Comparison of ENCODE assay signal across 30 mouse cellular contexts in genomic region chr1:55668622-55669237, GRCm38 (mm10).
DNase-seq lines count a peak whose midpoint lies in the region; ATAC-seq and TF ChIP-seq lines count a peak whose summit lies in the region.
"Had no signal": no experiment of that assay in that cellular context is flagged by ENCODE, and none has a peak within 500 bp of the region (broad histone marks: within the 10 kb centered on the region; RNA-seq: fewer than 3 reads in every experiment).

No protein-coding gene starts in this region.

- peak; percentile 30 to 77 for DNase-seq in layer of hippocampus, adult 18-20 months (ENCODE audit: low spot score in 2 of 2)
- no peak for DNase-seq in layer of hippocampus, postnatal 25 days (ENCODE audit: extremely low spot score in 1 of 2, low spot score in 1 of 2)
- peak; percentile 6 for DNase-seq in lung, postnatal 0 days (ENCODE audit: low spot score)
- no peak for DNase-seq in lung, postnatal 10 days
- DNase-seq in brain, embryonic 14.5 days (ENCODE audit: low read depth): peak; percentile 57
- peak; percentile 20 for DNase-seq in forebrain, postnatal 0 days
- DNase-seq in cerebellum, postnatal 4 days (ENCODE audit: low spot score in 2 of 2): no peak
- DNase-seq: adrenal gland, postnatal 25 days; B cell, adult 2 months; cerebellum, adult 2 months; cerebellum, postnatal 14 days; gastrocnemius, postnatal 25 days; heart, adult 11 months; kidney, adult 8-10 months; kidney, postnatal 10 days; right cerebral cortex, adult 18-20 months; spleen, adult 18-20 months; thymus, postnatal 14 days had no signal

- 35% methylated on average over 4 of the region's 4 CpGs for WGBS in lung, postnatal 0 days
- WGBS in forebrain, postnatal 0 days: 19% methylated on average over 4 of the region's 4 CpGs

- peak; percentile 32; the same call in 1 of the 2 replicates for ATAC-seq in lung, postnatal 0 days
- ATAC-seq in forebrain, postnatal 0 days: no peak; the same call in 1 of the 2 replicates
- ATAC-seq: hindbrain, postnatal 0 days; intestine, embryonic 15.5 days had no signal

- no peaks in the 10 kb centered on the region for H3K9me3 ChIP-seq in lung, postnatal 0 days (ENCODE audit: low read length)
- H3K9me3 ChIP-seq in forebrain, postnatal 0 days (ENCODE audit: low read length): no peaks in the 10 kb centered on the region
- H3K9me3 ChIP-seq: embryonic facial prominence, embryonic 10.5 days; embryonic facial prominence, embryonic 15.5 days; heart, embryonic 10.5 days; heart, embryonic 15.5 days; intestine, embryonic 15.5 days; limb, embryonic 12.5 days; liver, embryonic 15.5 days; midbrain, embryonic 12.5 days; neural tube, embryonic 12.5 days had no signal

- TF ChIP-seq CTCF in lung, postnatal 0 days (IDR thresholded peaks at IDR 0.05): no peak
- TF ChIP-seq CTCF in brain, embryonic 14.5 days (IDR thresholded peaks at IDR 0.05; ENCODE audit: borderline replicate concordance, extremely low read depth, insufficient read depth, insufficient read length): no peak
- TF ChIP-seq CTCF in forebrain, postnatal 0 days (IDR thresholded peaks at IDR 0.05; ENCODE audit: low read depth): no peak

- H3K27ac ChIP-seq in lung, postnatal 0 days (ENCODE audit: low read length): no peak overlapping the region
- 0 out of 2 replicates have a peak overlapping the region, but pooled peaks have one; percentile 15 for H3K27ac ChIP-seq in forebrain, postnatal 0 days (ENCODE audit: low read depth, low read length)
- H3K27ac ChIP-seq: embryonic facial prominence, embryonic 10.5 days; embryonic facial prominence, embryonic 15.5 days; heart, embryonic 10.5 days; heart, embryonic 15.5 days; hindbrain, postnatal 0 days; intestine, embryonic 15.5 days; left cerebral cortex, adult 2 months; limb, embryonic 12.5 days; liver, embryonic 15.5 days; midbrain, embryonic 12.5 days; neural tube, embryonic 12.5 days had no signal

- no peaks in the 10 kb centered on the region for H3K4me1 ChIP-seq in lung, postnatal 0 days (ENCODE audit: insufficient read depth, low read depth, low read length)
- H3K4me1 ChIP-seq in forebrain, postnatal 0 days (ENCODE audit: insufficient read depth): peaks cover 21% of the 10 kb centered on the region
- H3K4me1 ChIP-seq: embryonic facial prominence, embryonic 15.5 days; heart, embryonic 15.5 days; intestine, embryonic 15.5 days; limb, embryonic 12.5 days; liver, embryonic 15.5 days had no signal

- no peak for TF ChIP-seq EP300 in lung, postnatal 0 days (IDR thresholded peaks at IDR 0.05)

- no peak for TF ChIP-seq POLR2A in brain, embryonic 14.5 days (IDR thresholded peaks at IDR 0.05; ENCODE audit: borderline replicate concordance, extremely low read depth, insufficient read depth, insufficient read length, poor library complexity, severe bottlenecking)

- no peaks in the 10 kb centered on the region for H3K36me3 ChIP-seq in lung, postnatal 0 days (ENCODE audit: insufficient read depth, low read length)
- no peaks in the 10 kb centered on the region for H3K36me3 ChIP-seq in forebrain, postnatal 0 days (ENCODE audit: insufficient read depth)
- H3K36me3 ChIP-seq: embryonic facial prominence, embryonic 10.5 days; embryonic facial prominence, embryonic 15.5 days; heart, embryonic 10.5 days; heart, embryonic 15.5 days; intestine, embryonic 15.5 days; limb, embryonic 12.5 days; liver, embryonic 15.5 days; midbrain, embryonic 12.5 days; neural tube, embryonic 12.5 days had no signal

- H3K4me3 ChIP-seq in lung, postnatal 0 days (ENCODE audit: low read depth, low read length): no peak overlapping the region
- no peak overlapping the region for H3K4me3 ChIP-seq in forebrain, postnatal 0 days (ENCODE audit: low read depth, low read length)
- H3K4me3 ChIP-seq: embryonic facial prominence, embryonic 10.5 days; embryonic facial prominence, embryonic 15.5 days; heart, embryonic 10.5 days; heart, embryonic 15.5 days; intestine, embryonic 15.5 days; left cerebral cortex, adult 2 months; limb, embryonic 12.5 days; liver, embryonic 15.5 days; midbrain, embryonic 12.5 days; myocyte; neural tube, embryonic 12.5 days had no signal

- H3K4me2 ChIP-seq in lung, postnatal 0 days (replicated peaks; ENCODE audit: low read depth, low read length): no peak overlapping the region
- no peak overlapping the region for H3K4me2 ChIP-seq in forebrain, postnatal 0 days (ENCODE audit: low read depth)
- H3K4me2 ChIP-seq: embryonic facial prominence, embryonic 15.5 days; heart, embryonic 15.5 days; intestine, embryonic 15.5 days; limb, embryonic 12.5 days; liver, embryonic 15.5 days; midbrain, embryonic 12.5 days; neural tube, embryonic 12.5 days had no signal

- no peak overlapping the region for H3K9ac ChIP-seq in lung, postnatal 0 days (replicated peaks; ENCODE audit: low read depth)
- H3K9ac ChIP-seq in forebrain, postnatal 0 days: no peak overlapping the region
- H3K9ac ChIP-seq: embryonic facial prominence, embryonic 15.5 days; heart, embryonic 15.5 days; intestine, embryonic 15.5 days; limb, embryonic 12.5 days; liver, embryonic 15.5 days; midbrain, embryonic 12.5 days; neural tube, embryonic 12.5 days had no signal

- no peaks in the 10 kb centered on the region for H3K27me3 ChIP-seq in lung, postnatal 0 days (replicated peaks; ENCODE audit: insufficient read depth, low read length)
- H3K27me3 ChIP-seq in forebrain, postnatal 0 days (ENCODE audit: insufficient read depth, low read length): no peaks in the 10 kb centered on the region; the same call in 1 of the 2 replicates
- H3K27me3 ChIP-seq: embryonic facial prominence, embryonic 15.5 days; heart, embryonic 15.5 days; intestine, embryonic 15.5 days; limb, embryonic 12.5 days; liver, embryonic 15.5 days; neural tube, embryonic 12.5 days had no signal

Comparison
In these comparisons a context has a peak if more than half of its experiments do, and no peak if none do; other contexts are left out.
1. DNase-seq: peak in layer of hippocampus, adult 18-20 months (2 of 2), lung, postnatal 0 days (single experiment), brain, embryonic 14.5 days (single experiment) and forebrain, postnatal 0 days (single experiment); none in layer of hippocampus, postnatal 25 days (0 of 2), lung, postnatal 10 days (single experiment) and cerebellum, postnatal 4 days (0 of 2).